Mouse (Mus musculus) lung, adult 2 months (tissue): Measurements from ENCODE around the gene Rap1gds1.

Experiments used
- CTCF ChIP-seq: fragments of 200-500 bp; IDR thresholded peaks from 2 replicates; pipeline ENCODE4 v1.5.1; 2011; ENCODE audit warnings: mild to moderate bottlenecking, low read length, control low read depth; ENCODE audit not compliant: insufficient read depth
- POLR2A ChIP-seq: fragments of 200-500 bp; IDR thresholded peaks from 2 replicates; pipeline ENCODE4 v1.6.1; 2011; ENCODE audit warnings: low read depth, mild to moderate bottlenecking, control low read depth, low read length, borderline replicate concordance; ENCODE audit errors: extremely low read depth

DNA sequence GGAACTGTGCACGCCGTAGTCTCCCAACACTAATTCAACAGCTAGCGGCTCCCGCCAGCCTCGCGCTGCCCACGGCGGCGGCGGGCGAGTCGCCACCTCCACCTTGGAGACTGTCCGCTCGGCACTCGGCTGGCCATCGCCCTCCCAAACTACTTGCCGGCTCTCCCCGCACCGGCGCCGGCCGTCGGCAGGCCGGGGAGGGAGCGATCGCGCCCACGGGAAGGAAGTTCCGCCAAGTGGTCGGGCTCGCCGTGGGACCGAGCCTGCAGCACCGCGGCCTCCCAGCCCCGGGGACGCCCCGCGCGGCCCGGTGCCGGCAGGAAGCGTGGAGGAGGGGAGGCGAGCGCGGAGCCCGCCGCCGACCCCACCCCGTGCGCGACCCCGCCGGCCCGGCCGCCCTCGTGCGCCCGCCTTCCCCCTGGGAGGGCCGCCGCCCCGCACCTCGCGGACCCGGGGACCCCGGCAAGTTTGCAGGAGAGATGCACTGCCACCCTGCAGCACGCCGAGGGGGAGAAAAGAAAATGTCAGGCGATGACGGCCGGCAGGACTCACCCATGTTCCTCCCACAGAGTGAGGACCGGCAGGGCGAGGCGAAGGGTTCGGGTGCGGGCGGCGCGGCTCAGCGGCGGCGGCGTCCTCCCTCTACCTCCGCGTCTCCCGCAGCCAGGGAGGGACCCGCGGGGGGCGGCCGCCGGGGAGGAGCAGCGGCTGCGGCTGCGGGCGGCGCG, at the start of gene Rap1gds1:
- TF ChIP-seq CTCF (no peak), POLR2A (no peak)
